Mouse (Mus musculus) embryonic facial prominence, embryonic 14.5 days (tissue): Measurements from ENCODE around the gene Kirrel2. TPM values are rescaled to one million over a fixed set of nuclear protein-coding genes. Genes with fewer than 3 reads are reported as not detected.
A peak's percentile ranks its signal among the peaks of the same experiment; 100 is the strongest.

Experiments
- ATAC-seq: fragments of 200-750 bp; cut with Nextera tagmentation; 2 replicates; pipeline ENCODE4 v1.8.0; 2017; ENCODE audit warnings: low read depth, moderate number of reproducible peaks, moderate TSS enrichment
- DNase-seq: peaks from one replicate; pipeline ENCODE4 v3.0.0-alpha.2; 2015; ENCODE audit warnings: low spot score
- H3K27ac ChIP-seq: fragments of 300-500 bp; sonication (generic); replicated peaks from 2 replicates; pipeline ENCODE4 v1.5.1; 2014; ENCODE audit warnings: low read depth, mild to moderate bottlenecking, low read length, moderate library complexity
- H3K27me3 ChIP-seq: fragments of 300-500 bp; sonication (generic); replicated peaks from 2 replicates; pipeline ENCODE4 v1.6.1; 2014; ENCODE audit warnings: low read length; ENCODE audit not compliant: control insufficient read depth, insufficient read depth
- H3K36me3 ChIP-seq: fragments of 300-500 bp; sonication (generic); 2 replicates; pipeline ENCODE4 v1.6.1; 2014; ENCODE audit warnings: low read length, mixed read lengths; ENCODE audit not compliant: control insufficient read depth, insufficient read depth
- H3K4me1 ChIP-seq: fragments of 300-500 bp; sonication (generic); 2 replicates; pipeline ENCODE4 v1.6.1; 2014; ENCODE audit warnings: antibody characterized with exemption, low read length; ENCODE audit not compliant: control insufficient read depth, insufficient read depth
- H3K4me2 ChIP-seq: fragments of 300-500 bp; sonication (generic); 2 replicates; pipeline ENCODE4 v1.6.1; 2014; ENCODE audit warnings: low read depth, mild to moderate bottlenecking, low read length, moderate library complexity, mixed read lengths
- H3K4me3 ChIP-seq: fragments of 300-500 bp; sonication (generic); 2 replicates; pipeline ENCODE4 v1.5.1; 2014; ENCODE audit warnings: low read depth, mild to moderate bottlenecking, low read length
- H3K9ac ChIP-seq: fragments of 300-500 bp; sonication (generic); 2 replicates; pipeline ENCODE4 v1.6.1; 2014; ENCODE audit warnings: low read depth, mild to moderate bottlenecking, low read length, moderate library complexity, mixed read lengths
- H3K9me3 ChIP-seq: fragments of 300-500 bp; sonication (generic); 2 replicates; pipeline ENCODE4 v1.6.1; 2016; ENCODE audit warnings: low read length; ENCODE audit not compliant: control insufficient read depth
- WGBS: fragments of 180-500 bp; shearing (Covaris S2); extraction: QIAGEN DNeasy Blood & Tissue Kit; methylation state at CpG from one replicate; pipeline ENCODE4 v1.1.7; 2014; 5-methylcytosine and 5-hydroxymethylcytosine counted together
- polyA plus RNA-seq: library from polyadenylated mRNA; unstranded; fragments of >200 nt; fragmentation: Nextera tagmentation; extraction: Ambion mirVana; gene quantifications from 2 replicates; pipeline ENCODE4 v1.2.1, GENCODE M21; 2014

The Kirrel2 gene
- polyA plus RNA-seq, 1 experiment from 2014 or later, result 0.82 TPM

- peaks cover 7% of the 10 kb centered on the region; the same call in 1 of the 2 replicates for H3K9me3 ChIP-seq
- no peak for ATAC-seq
- H3K36me3 ChIP-seq, result no peaks in the 10 kb centered on the region
- H3K4me2 ChIP-seq, result no peak overlapping the region
- no peaks in the 10 kb centered on the region for H3K4me1 ChIP-seq
- no peak overlapping the region for H3K4me3 ChIP-seq
- H3K27ac ChIP-seq, result no peak overlapping the region
- no peaks in the 10 kb centered on the region; the same call in 1 of the 2 replicates for H3K27me3 ChIP-seq
- no peak overlapping the region for H3K9ac ChIP-seq
- no peak for DNase-seq
- 69% methylated on average over 9 of the region's 9 CpGs for WGBS
Measured at GRCm38 (mm10) chr7:30417856-30418255, 39.6 kb downstream of the Kirrel2 start.

- Histone ChIP-seq H3K4me1 (no peaks in the 10 kb centered on the region), H3K4me2 (no peak within 1 kb of the TSS), H3K9ac (no peak within 1 kb of the TSS), H3K4me3 (no peak within 1 kb of the TSS), H3K27ac (no peak within 1 kb of the TSS), H3K36me3 (no peaks in the 10 kb centered on the region), H3K27me3 (no peaks in the 10 kb centered on the region), H3K9me3 (peaks cover 1% of the 10 kb centered on the region; the same call in 1 of the 2 replicates)
- ATAC-seq, result no peak
- DNase-seq, result no peak
- 64% methylated on average over 5 of the region's 5 CpGs for WGBS
Measured at GRCm38 (mm10) chr7:30413596-30413995, 43.9 kb downstream of the Kirrel2 start, which contains the start of gene Tyrobp. Gene Tyrobp (plus strand): TSS chr7:30413760.

GRCm38 (mm10) chr7:30412735-30413147, 44.7 kb downstream of the Kirrel2 start:
- Histone ChIP-seq H3K27ac (no peak overlapping the region), H3K27me3 (no peaks in the 10 kb centered on the region), H3K36me3 (no peaks in the 10 kb centered on the region), H3K4me2 (no peak overlapping the region), H3K4me3 (no peak overlapping the region), H3K4me1 (no peaks in the 10 kb centered on the region), H3K9ac (no peak overlapping the region), H3K9me3 (no peaks in the 10 kb centered on the region)
- DNase-seq (no peak), ATAC-seq (no peak)
- WGBS, result 38% methylated on average over 4 of the region's 4 CpGs

- Histone ChIP-seq H3K9me3 (no peaks in the 10 kb centered on the region), H3K4me1 (no peaks in the 10 kb centered on the region), H3K4me2 (no peak overlapping the region), H3K9ac (no peak overlapping the region), H3K27ac (no peak overlapping the region), H3K36me3 (no peaks in the 10 kb centered on the region), H3K4me3 (no peak overlapping the region), H3K27me3 (no peaks in the 10 kb centered on the region)
- ATAC-seq (no peak), DNase-seq (no peak)
- WGBS, result 66% methylated on average over 3 of the region's 3 CpGs
Measured at GRCm38 (mm10) chr7:30411023-30411422, 46.5 kb downstream of the Kirrel2 start.

GRCm38 (mm10) chr7:30409789-30410188, 47.7 kb downstream of the Kirrel2 start:
- Histone ChIP-seq H3K27me3 (no peaks in the 10 kb centered on the region), H3K36me3 (no peaks in the 10 kb centered on the region), H3K9ac (no peak overlapping the region), H3K27ac (no peak overlapping the region), H3K9me3 (no peaks in the 10 kb centered on the region), H3K4me3 (no peak overlapping the region), H3K4me1 (no peaks in the 10 kb centered on the region), H3K4me2 (no peak overlapping the region)
- DNase-seq, result no peak
- no peak for ATAC-seq
- WGBS, result 79% methylated on average over 2 of the region's 2 CpGs

- Histone ChIP-seq H3K4me2 (no peak overlapping the region), H3K9me3 (no peaks in the 10 kb centered on the region), H3K27ac (no peak overlapping the region), H3K9ac (no peak overlapping the region), H3K27me3 (no peaks in the 10 kb centered on the region), H3K4me1 (no peaks in the 10 kb centered on the region), H3K36me3 (no peaks in the 10 kb centered on the region), H3K4me3 (no peak overlapping the region)
- ATAC-seq (no peak), DNase-seq (no peak)
- 83% methylated on average over 3 of the region's 3 CpGs for WGBS
Measured at GRCm38 (mm10) chr7:30408639-30409038, 48.9 kb downstream of the Kirrel2 start.

GRCm38 (mm10) chr7:30402343-30402742, 55.1 kb downstream of the Kirrel2 start:
- Histone ChIP-seq H3K36me3 (no peaks in the 10 kb centered on the region), H3K9me3 (no peaks in the 10 kb centered on the region), H3K4me3 (no peak overlapping the region), H3K27ac (no peak overlapping the region), H3K4me1 (no peaks in the 10 kb centered on the region), H3K27me3 (no peaks in the 10 kb centered on the region), H3K4me2 (no peak overlapping the region), H3K9ac (no peak overlapping the region)
- ATAC-seq, result no peak
- DNase-seq, result no peak
- WGBS, result 69% methylated on average over 4 of the region's 4 CpGs

- no peaks in the 10 kb centered on the region for H3K9me3 ChIP-seq
- no peaks in the 10 kb centered on the region for H3K27me3 ChIP-seq
- DNase-seq (peak; percentile 78), ATAC-seq (peak; percentile 57; the same call in 1 of the 2 replicates)
- no peaks in the 10 kb centered on the region for H3K36me3 ChIP-seq
- WGBS, result 38% methylated on average over 7 of the region's 7 CpGs
- no peak overlapping the region for H3K27ac ChIP-seq
- no peak overlapping the region for H3K9ac ChIP-seq
- no peak overlapping the region for H3K4me3 ChIP-seq
- no peak overlapping the region for H3K4me2 ChIP-seq
- H3K4me1 ChIP-seq, result no peaks in the 10 kb centered on the region
Measured at GRCm38 (mm10) chr7:30399671-30400070, 57.8 kb downstream of the Kirrel2 start.
